Mouse (Mus musculus) liver, embryonic 11.5 days (tissue): ENCODE measurements around the gene Rab3a. TPM values are rescaled to one million over a fixed set of nuclear protein-coding genes. Genes with fewer than 3 reads are reported as not detected.

Experiments
- ATAC-seq: fragments of 200-750 bp; cut with Nextera tagmentation; replicated peaks from 2 replicates; pipeline ENCODE4 v1.8.0; 2017; ENCODE audit warnings: moderate number of reproducible peaks, mild to moderate bottlenecking, moderate TSS enrichment, moderate library complexity; ENCODE audit not compliant: low FRiP score
- DNase-seq: peaks from one replicate; pipeline ENCODE4 v3.0.0-alpha.2; 2017; ENCODE audit warnings: low spot score
- H3K27ac ChIP-seq: fragments of 300-500 bp; sonication (generic); 2 replicates; pipeline ENCODE4 v1.5.1; 2014; ENCODE audit warnings: mild to moderate bottlenecking, low read depth, low read length, control low read depth
- H3K27me3 ChIP-seq: fragments of 300-500 bp; sonication (generic); replicated peaks from 2 replicates; pipeline ENCODE4 v1.6.1; 2014; ENCODE audit warnings: low read length, mixed read lengths; ENCODE audit not compliant: control insufficient read depth, insufficient read depth
- H3K36me3 ChIP-seq: fragments of 300-500 bp; sonication (generic); 2 replicates; pipeline ENCODE4 v1.6.1; 2014; ENCODE audit warnings: mild to moderate bottlenecking, low read length, moderate library complexity, mixed read lengths; ENCODE audit not compliant: control insufficient read depth, insufficient read depth
- H3K4me1 ChIP-seq: fragments of 300-500 bp; sonication (generic); replicated peaks from 2 replicates; pipeline ENCODE4 v1.6.1; 2014; ENCODE audit warnings: low read length, mixed read lengths; ENCODE audit not compliant: control insufficient read depth, insufficient read depth
- H3K4me2 ChIP-seq: fragments of 300-500 bp; sonication (generic); 2 replicates; pipeline ENCODE4 v1.6.1; 2014; ENCODE audit warnings: mild to moderate bottlenecking, control low read depth, moderate library complexity
- H3K4me3 ChIP-seq: fragments of 300-500 bp; sonication (generic); 2 replicates; pipeline ENCODE4 v1.5.1; 2014; ENCODE audit warnings: low read depth, low read length, control low read depth
- H3K9ac ChIP-seq: fragments of 300-500 bp; sonication (generic); 2 replicates; pipeline ENCODE4 v1.6.1; 2014; ENCODE audit warnings: low read depth, low read length, control low read depth
- H3K9me3 ChIP-seq: fragments of 300-500 bp; sonication (generic); 2 replicates; pipeline ENCODE4 v1.6.1; 2016; ENCODE audit warnings: low read length, inconsistent platforms, mixed read lengths; ENCODE audit not compliant: control insufficient read depth
- WGBS: fragments of 180-500 bp; shearing (Covaris S2); extraction: QIAGEN DNeasy Blood & Tissue Kit; methylation state at CpG from one replicate; pipeline ENCODE4 v1.1.7; 2014; 5-methylcytosine and 5-hydroxymethylcytosine counted together
- polyA plus RNA-seq: library from polyadenylated mRNA; unstranded; fragments of >200 nt; fragmentation: Nextera tagmentation; extraction: Ambion mirVana; gene quantifications from 2 replicates; pipeline ENCODE4 v1.2.1, GENCODE M21; 2014

The Rab3a gene
- polyA plus RNA-seq, 1 experiment from 2014 or later: 6.3 TPM

DNA sequence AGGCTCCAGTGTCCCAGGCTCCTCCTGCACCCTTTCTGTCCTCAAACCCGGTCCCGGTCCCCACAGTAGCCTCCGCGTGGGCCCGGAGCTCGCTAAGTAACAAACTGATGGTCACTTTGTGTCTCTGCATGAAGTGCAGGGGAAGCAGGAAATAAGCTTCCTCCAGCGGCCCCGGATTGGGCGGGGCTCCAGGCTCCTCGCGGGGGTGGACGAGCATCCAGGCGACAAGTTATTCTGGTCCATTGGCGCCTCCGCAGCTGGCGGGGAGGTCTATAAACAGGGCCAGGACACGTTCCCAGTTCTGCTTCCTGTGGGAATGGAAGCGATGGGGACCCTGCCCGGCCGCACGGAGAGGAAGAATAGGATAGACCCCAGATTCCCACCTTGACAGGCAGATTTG lies 1.3 kb upstream of the Rab3a start:
- H3K36me3 ChIP-seq: no peaks in the 10 kb centered on the region; the same call in 1 of the 2 replicates
- peaks cover 20% of the 10 kb centered on the region for H3K27me3 ChIP-seq
- peaks cover 24% of the 10 kb centered on the region for H3K4me1 ChIP-seq
- no peaks in the 10 kb centered on the region for H3K9me3 ChIP-seq
- H3K4me2 ChIP-seq: peak overlapping the region; percentile 68
- H3K9ac ChIP-seq: peak overlapping the region; percentile 50
- ATAC-seq (no peak), DNase-seq (no peak)
- peak overlapping the region; percentile 28 for H3K4me3 ChIP-seq
- peak overlapping the region; percentile 67 for H3K27ac ChIP-seq
- 13% methylated on average over 21 of the region's 21 CpGs for WGBS

DNA sequence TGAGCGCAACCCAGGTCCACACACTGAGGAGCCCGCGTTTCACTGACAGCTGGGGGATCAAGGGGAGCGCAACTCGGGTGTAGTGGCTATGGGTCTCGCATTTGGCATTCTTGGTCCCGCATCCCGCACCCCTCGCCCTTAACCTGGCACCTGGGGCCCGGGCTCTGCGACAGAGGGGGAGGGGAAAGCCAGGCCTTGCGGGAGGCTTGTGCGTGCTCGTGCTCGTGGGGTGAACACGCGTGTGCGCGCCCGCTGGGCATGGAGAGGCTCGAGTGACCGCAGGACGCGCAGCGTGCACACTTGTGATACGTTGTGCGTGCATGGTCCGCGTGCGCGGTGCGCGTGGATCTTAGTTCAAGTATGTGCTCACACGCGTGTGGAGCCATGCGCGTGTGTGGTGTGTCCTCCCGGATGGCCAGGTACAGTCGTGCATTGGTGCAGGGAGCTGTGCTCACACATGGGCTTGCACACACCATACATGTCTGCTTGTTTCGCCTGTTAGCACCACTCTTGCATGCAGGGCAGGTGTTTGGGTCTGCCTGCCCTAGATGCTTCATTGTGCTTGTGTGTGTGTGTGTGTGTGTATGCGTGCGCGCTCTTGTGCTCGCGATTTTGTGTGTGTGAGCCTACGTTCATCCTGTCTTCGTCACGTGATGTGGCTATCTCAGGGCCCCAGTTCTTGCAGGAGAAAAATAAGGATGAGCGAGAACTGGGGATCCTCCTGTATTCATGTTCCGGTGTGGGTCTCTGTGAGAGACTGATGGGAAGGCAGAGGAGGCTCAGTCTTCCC lies 587 bp downstream of the Rab3a start:
- Histone ChIP-seq H3K27me3 (peaks cover under 1% of the 10 kb centered on the region; the same call in 1 of the 2 replicates), H3K9ac (peak overlapping the region; percentile 82), H3K36me3 (no peaks in the 10 kb centered on the region; the same call in 1 of the 2 replicates), H3K4me1 (peaks cover 36% of the 10 kb centered on the region), H3K27ac (0 out of 2 replicates have a peak overlapping the region, but pooled peaks have one; percentile 32), H3K4me2 (peak overlapping the region; percentile 100), H3K9me3 (no peaks in the 10 kb centered on the region), H3K4me3 (peak overlapping the region; percentile 84)
- no peak for DNase-seq
- 17% methylated on average over 48 of the region's 50 CpGs for WGBS
- peak; percentile 6; the same call in 1 of the 2 replicates for ATAC-seq

DNA sequence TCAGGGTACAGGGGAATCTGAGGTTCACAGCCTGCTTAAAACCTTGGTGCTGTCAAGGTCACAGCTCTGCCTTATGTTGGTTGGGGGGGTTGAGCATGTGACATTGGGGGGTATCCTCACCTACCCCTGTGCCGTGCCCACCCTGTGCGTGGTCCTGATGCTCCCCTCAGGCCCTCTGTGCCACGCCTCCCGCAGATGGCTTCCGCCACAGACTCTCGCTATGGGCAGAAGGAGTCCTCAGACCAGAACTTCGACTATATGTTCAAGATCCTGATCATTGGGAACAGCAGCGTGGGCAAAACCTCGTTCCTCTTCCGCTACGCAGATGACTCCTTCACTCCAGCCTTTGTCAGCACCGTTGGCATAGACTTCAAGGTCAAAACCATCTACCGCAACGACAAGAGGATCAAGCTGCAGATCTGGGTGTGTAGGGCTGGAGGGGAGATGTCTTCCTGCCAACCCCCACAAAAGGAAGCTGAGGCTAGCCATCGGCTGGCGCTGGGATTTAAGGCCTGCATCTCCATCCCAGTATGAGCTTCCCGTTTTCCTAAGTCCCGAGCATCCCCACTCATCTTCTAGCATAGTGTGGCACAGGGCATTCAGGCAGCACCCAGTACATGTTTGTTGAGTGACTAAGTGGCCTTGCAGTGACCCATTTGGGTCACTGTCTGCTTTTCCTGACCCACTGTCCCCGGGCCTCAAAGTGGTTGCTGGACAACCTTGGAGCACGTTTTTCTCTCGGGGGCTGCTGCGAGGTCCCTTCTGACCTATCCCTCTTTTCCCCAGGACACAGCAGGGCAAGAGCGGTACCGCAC lies 1.4 kb downstream of the Rab3a start:
- Histone ChIP-seq H3K4me3 (peak overlapping the region; percentile 84), H3K4me2 (peak overlapping the region; percentile 100), H3K27ac (no peak overlapping the region), H3K27me3 (no peaks in the 10 kb centered on the region), H3K9ac (no peak overlapping the region), H3K4me1 (peaks cover 37% of the 10 kb centered on the region), H3K36me3 (no peaks in the 10 kb centered on the region; the same call in 1 of the 2 replicates), H3K9me3 (no peaks in the 10 kb centered on the region)
- ATAC-seq (no peak), DNase-seq (no peak)
- 82% methylated on average over 24 of the region's 24 CpGs for WGBS

DNA sequence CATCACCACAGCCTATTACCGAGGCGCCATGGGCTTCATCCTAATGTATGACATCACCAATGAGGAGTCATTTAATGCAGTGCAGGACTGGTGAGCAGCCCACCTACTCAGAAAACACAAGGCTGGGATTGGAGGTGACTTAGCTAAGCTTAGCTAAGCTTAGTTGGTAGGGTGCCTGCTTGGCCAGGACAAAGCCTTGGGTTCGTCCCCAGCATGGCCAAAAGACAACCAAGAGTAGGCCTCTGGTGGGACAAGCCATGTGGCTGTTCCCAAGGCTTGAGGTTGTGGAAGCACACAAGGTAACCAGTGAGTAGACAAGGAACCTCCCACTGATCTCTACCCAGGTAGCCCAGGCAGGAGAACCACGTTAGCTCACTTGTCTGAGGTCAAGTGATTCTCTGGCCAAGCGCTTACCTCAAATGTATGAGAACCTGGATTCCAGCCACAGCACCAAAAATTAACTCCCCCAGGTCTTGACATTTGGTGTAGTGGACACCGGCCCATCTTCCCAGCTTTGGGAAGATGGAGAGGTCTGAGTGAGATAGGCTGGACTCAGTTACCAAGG lies 2.1 kb downstream of the Rab3a start:
- WGBS: 95% methylated on average over 6 of the region's 6 CpGs
- peaks cover 42% of the 10 kb centered on the region for H3K4me1 ChIP-seq
- no peak overlapping the region for H3K4me3 ChIP-seq
- H3K9me3 ChIP-seq: no peaks in the 10 kb centered on the region
- ATAC-seq (no peak), DNase-seq (no peak)
- no peak overlapping the region for H3K4me2 ChIP-seq
- no peaks in the 10 kb centered on the region for H3K27me3 ChIP-seq
- H3K36me3 ChIP-seq: no peaks in the 10 kb centered on the region; the same call in 1 of the 2 replicates
- H3K27ac ChIP-seq: no peak overlapping the region
- no peak overlapping the region for H3K9ac ChIP-seq

DNA sequence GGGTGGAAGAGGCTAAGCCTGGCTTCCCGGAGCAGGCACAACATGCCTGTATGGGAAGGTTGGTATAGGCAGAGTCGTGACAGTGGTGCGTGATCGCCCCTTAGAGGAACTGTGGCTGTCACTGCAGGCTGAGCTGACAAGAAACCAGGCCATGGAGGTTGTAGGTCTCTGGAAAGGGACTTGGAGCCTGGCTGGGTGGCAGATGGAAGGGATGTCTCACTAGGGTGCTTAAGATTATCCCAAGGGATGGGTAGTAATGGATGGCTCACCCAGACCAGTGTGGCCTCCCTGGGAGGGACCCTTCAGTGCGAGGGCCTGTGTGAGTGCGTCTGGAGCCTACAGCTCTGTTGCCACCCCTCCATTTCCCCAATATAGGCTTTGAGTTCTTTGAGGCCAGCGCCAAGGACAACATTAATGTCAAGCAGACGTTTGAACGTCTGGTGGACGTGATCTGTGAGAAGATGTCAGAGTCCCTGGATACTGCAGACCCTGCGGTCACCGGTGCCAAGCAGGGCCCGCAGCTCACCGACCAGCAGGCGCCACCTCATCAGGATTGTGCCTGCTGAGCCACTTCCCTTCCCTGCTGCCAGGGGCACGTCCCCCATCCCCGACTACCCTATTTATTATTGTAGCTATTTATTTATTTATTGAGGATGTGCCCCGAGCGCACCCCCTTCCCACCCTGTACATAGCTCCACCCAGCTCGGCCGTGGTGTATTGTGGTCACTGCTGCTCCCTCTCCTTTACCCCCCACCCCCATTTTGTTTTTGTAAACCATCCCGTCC lies 3.2 kb downstream of the Rab3a start:
- no peak for ATAC-seq

DNA sequence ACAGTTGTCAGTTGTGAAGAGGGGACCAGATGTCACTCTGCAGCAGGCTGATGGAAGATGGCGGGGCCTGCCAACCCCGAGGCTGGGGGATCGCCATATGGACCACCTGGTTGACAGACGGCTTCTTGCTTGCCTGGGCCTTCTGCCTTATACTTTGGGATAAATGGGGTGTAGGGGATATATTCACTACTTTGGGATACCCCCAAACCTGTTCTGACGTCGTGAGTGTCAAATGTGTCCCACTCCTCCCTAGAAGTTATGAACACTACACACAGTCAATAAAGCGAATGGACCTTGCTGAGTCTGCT lies 3.8 kb downstream of the Rab3a start:
- Histone ChIP-seq H3K9ac (no peak overlapping the region), H3K4me3 (no peak overlapping the region), H3K4me1 (peaks cover 46% of the 10 kb centered on the region), H3K36me3 (no peaks in the 10 kb centered on the region; the same call in 1 of the 2 replicates), H3K4me2 (no peak overlapping the region), H3K27ac (no peak overlapping the region), H3K9me3 (no peaks in the 10 kb centered on the region), H3K27me3 (no peaks in the 10 kb centered on the region)
- 88% methylated on average over 7 of the region's 7 CpGs for WGBS
- DNase-seq (no peak), ATAC-seq (no peak)

More for the DNA sequence above, 3.2 kb downstream of the Rab3a start:
- no peak overlapping the region for H3K4me3 ChIP-seq
- H3K4me2 ChIP-seq: no peak overlapping the region
- H3K27me3 ChIP-seq: no peaks in the 10 kb centered on the region
- peaks cover 50% of the 10 kb centered on the region for H3K4me1 ChIP-seq
- no peak overlapping the region for H3K27ac ChIP-seq
- WGBS: 75% methylated on average over 22 of the region's 22 CpGs
- no peaks in the 10 kb centered on the region for H3K9me3 ChIP-seq
- no peak overlapping the region for H3K9ac ChIP-seq
- no peaks in the 10 kb centered on the region; the same call in 1 of the 2 replicates for H3K36me3 ChIP-seq
- no peak for DNase-seq

DNA sequence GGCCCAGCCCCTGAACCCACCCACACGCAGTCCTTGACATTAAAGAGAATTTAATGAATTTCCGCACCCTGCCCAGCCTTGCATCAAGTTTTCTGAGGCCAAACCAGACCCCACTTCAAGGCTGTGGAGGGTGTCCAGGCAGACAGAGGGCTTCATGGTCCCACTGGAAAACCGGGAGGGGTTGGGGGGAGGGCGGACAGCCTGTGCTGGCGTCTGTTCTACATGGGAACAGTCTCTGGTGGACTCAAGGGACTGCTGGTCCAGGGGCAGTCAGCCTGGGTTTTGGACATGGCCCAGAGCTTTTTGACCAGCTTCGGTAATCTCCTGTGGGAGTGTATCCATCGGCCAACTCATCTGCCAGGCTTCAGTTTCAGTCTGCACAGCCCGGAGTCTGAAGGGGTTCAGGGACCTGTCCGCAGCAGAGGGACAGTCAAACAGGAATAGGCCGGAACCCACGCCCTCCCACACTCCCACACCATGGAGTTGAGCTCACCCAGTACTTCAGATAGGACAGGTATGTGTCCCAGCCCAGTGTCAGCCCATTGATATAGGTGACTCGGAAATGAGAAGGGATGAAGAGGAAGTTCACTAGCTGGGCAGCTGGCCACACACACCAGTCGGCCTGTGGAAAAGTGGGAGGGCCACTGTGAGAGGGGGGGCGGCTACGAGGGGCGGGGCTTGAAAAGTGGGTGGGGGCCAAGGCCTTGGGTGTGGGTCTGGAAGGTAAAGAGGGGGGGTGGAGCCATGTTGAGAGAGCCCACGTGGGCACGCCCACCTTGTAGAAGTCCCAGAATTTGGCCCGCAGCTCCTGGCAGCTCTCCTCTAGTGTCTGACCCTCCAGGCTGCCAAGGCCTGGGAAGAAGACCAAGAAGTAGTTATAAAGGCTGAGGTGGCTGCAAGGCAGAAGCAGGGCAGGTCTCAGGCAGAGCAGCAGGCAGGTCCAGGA lies 4.4 kb downstream of the Rab3a start:
- H3K9ac ChIP-seq: peak overlapping the region; percentile 90; the same call in 1 of the 2 replicates
- 69% methylated on average over 19 of the region's 19 CpGs for WGBS
- H3K4me3 ChIP-seq: peak overlapping the region; percentile 3
- H3K27ac ChIP-seq: no peak overlapping the region
- no peak for DNase-seq
- peak overlapping the region; percentile 99 for H3K4me2 ChIP-seq
- peaks cover 46% of the 10 kb centered on the region for H3K4me1 ChIP-seq
- no peaks in the 10 kb centered on the region for H3K27me3 ChIP-seq
- no peaks in the 10 kb centered on the region for H3K9me3 ChIP-seq
- H3K36me3 ChIP-seq: no peaks in the 10 kb centered on the region; the same call in 1 of the 2 replicates
- no peak for ATAC-seq
